Comparison of ENCODE assay signal across 18 mouse cellular contexts in the genomic region with DNA sequence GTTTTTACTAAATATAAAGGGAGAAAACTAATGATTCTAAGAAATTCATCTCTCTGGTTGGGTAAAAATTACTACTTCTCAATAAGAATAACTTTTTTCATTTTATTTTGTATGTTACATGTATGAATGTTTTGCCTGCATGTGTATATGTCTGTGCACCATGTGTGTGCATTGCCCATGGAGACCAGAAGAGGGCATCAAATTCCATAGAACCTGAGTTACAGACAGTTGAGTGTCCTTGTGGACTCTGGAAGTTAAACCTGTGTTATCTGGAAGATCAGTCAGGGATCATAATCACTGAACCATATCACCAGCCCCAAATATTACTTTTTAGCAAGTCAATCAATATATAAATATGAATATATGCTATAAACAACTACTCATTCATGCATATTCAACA.
DNase-seq lines count a peak whose midpoint lies in the region; ATAC-seq and TF ChIP-seq lines count a peak whose summit lies in the region.
"Had no signal": no experiment of that assay in that cellular context is flagged by ENCODE, and none has a peak within 500 bp of the region (broad histone marks: within the 10 kb centered on the region; RNA-seq: fewer than 3 reads in every experiment).

No protein-coding gene starts in this region.

- H3K9me3 ChIP-seq in liver, embryonic 11.5 days (ENCODE audit: control insufficient read depth, low read length), result no peaks in the 10 kb centered on the region
- H3K9me3 ChIP-seq: embryonic facial prominence, embryonic 15.5 days; heart, embryonic 13.5 days; hindbrain, embryonic 13.5 days; kidney, embryonic 15.5 days; neural tube, embryonic 12.5 days had no signal

- H3K79me2 ChIP-seq in liver, adult 2 months (ENCODE audit: control insufficient read depth, insufficient read depth, low read length), result no peaks in the 10 kb centered on the region

- no peaks in the 10 kb centered on the region for H3K36me3 ChIP-seq in liver, adult 2 months (ENCODE audit: control insufficient read depth, insufficient read depth, low read length)
- H3K36me3 ChIP-seq in liver, embryonic 11.5 days (ENCODE audit: control insufficient read depth, insufficient read depth, low read length), result no peaks in the 10 kb centered on the region
- H3K36me3 ChIP-seq: embryonic facial prominence, embryonic 15.5 days; heart, embryonic 13.5 days; kidney, embryonic 15.5 days; neural tube, embryonic 12.5 days had no signal

- no peaks in the 10 kb centered on the region for H3K27me3 ChIP-seq in liver, adult 2 months (ENCODE audit: control insufficient read depth, insufficient read depth, low read length)
- H3K27me3 ChIP-seq in liver, embryonic 11.5 days (replicated peaks; ENCODE audit: control insufficient read depth, insufficient read depth, low read length), result no peaks in the 10 kb centered on the region
- H3K27me3 ChIP-seq: embryonic facial prominence, embryonic 15.5 days; heart, embryonic 13.5 days; hindbrain, embryonic 13.5 days; kidney, embryonic 15.5 days; neural tube, embryonic 12.5 days had no signal

- H3K4me1 ChIP-seq in liver, adult 2 months (ENCODE audit: control insufficient read depth, insufficient read depth, low read length), result no peaks in the 10 kb centered on the region
- H3K4me1 ChIP-seq in liver, embryonic 11.5 days (replicated peaks; ENCODE audit: control insufficient read depth, insufficient read depth, low read length), result no peaks in the 10 kb centered on the region
- H3K4me1 ChIP-seq: embryonic facial prominence, embryonic 15.5 days; heart, embryonic 13.5 days; hindbrain, embryonic 13.5 days; kidney, embryonic 15.5 days; neural tube, embryonic 12.5 days had no signal

- no peak overlapping the region for H3K9ac ChIP-seq in liver, adult 2 months (ENCODE audit: low read depth, low read length)
- no peak overlapping the region for H3K9ac ChIP-seq in liver, embryonic 11.5 days (ENCODE audit: low read depth, low read length)
- H3K9ac ChIP-seq: embryonic facial prominence, embryonic 15.5 days; heart, embryonic 13.5 days; hindbrain, embryonic 13.5 days; kidney, embryonic 15.5 days; neural tube, embryonic 12.5 days had no signal

- no peak for TF ChIP-seq POLR2A in liver, adult 2 months (IDR thresholded peaks at IDR 0.05; ENCODE audit: extremely low read depth, insufficient read depth, low read length)

- H3K4me3 ChIP-seq in liver, adult 2 months (ENCODE audit: insufficient read depth, low read depth, low read length), result no peak overlapping the region
- H3K4me3 ChIP-seq in liver, embryonic 11.5 days (ENCODE audit: low read depth, low read length), result no peak overlapping the region
- H3K4me3 ChIP-seq: embryonic facial prominence, embryonic 15.5 days; heart, embryonic 13.5 days; hindbrain, embryonic 13.5 days; kidney, embryonic 15.5 days; neural tube, embryonic 12.5 days had no signal

- H3K4me2 ChIP-seq in liver, embryonic 11.5 days, result no peak overlapping the region
- H3K4me2 ChIP-seq: embryonic facial prominence, embryonic 15.5 days; heart, embryonic 13.5 days; hindbrain, embryonic 13.5 days; kidney, embryonic 15.5 days; neural tube, embryonic 12.5 days had no signal

- peak; percentile 20 to 29 for DNase-seq in cerebellum, postnatal 10 days
- DNase-seq in cerebellum, adult 18-20 months, result no peak
- peak; percentile 31 for DNase-seq in liver, adult 2 months (ENCODE audit: extremely low read depth, low read depth, low spot score)
- no peak for DNase-seq in liver, embryonic 11.5 days (ENCODE audit: low spot score)
- peak; percentile 51 for DNase-seq in 416B (ENCODE audit: low read depth)
- DNase-seq in R1 (ENCODE audit: low read depth, low spot score), result peak; percentile 52
- DNase-seq in testis, postnatal 14 days (ENCODE audit: low spot score), result no peak
- DNase-seq in cerebellum, adult 11-12 months, result no peak
- DNase-seq: adrenal gland, adult 2 months; cerebellum, postnatal 36 days; gastrocnemius, postnatal 14 days; midbrain, embryonic 14.5 days had no signal

- no peak for ATAC-seq in liver, embryonic 11.5 days (replicated peaks; ENCODE audit: low FRiP score)
- ATAC-seq: forebrain, embryonic 14.5 days had no signal

- peak; percentile 27; the same call in 1 of the 2 replicates for TF ChIP-seq CTCF in liver, adult 2 months (IDR thresholded peaks at IDR 0.05; ENCODE audit: low read depth, low read length)

- no peak overlapping the region for H3K27ac ChIP-seq in liver, adult 2 months (replicated peaks; ENCODE audit: insufficient read depth, low read depth, low read length)
- H3K27ac ChIP-seq in liver, embryonic 11.5 days (ENCODE audit: low read depth, low read length), result no peak overlapping the region
- H3K27ac ChIP-seq: embryonic facial prominence, embryonic 15.5 days; heart, embryonic 13.5 days; hindbrain, embryonic 13.5 days; kidney, embryonic 15.5 days; neural tube, embryonic 12.5 days had no signal

Comparison
In these comparisons a context has a peak if more than half of its experiments do, and no peak if none do; other contexts are left out.
1. DNase-seq: peak in cerebellum, postnatal 10 days (2 of 2), liver, adult 2 months (single experiment), 416B (single experiment) and R1 (single experiment); none in cerebellum, adult 18-20 months (0 of 2), liver, embryonic 11.5 days (single experiment), testis, postnatal 14 days (single experiment) and cerebellum, adult 11-12 months (single experiment).